Mouse (Mus musculus) liver, postnatal 0 days (tissue): ENCODE measurements around the gene Aqp9.

Source experiments
- CTCF ChIP-seq: sonication (generic); IDR thresholded peaks from 2 replicates; pipeline ENCODE4 v1.5.1; 2016; ENCODE audit warnings: antibody characterized with exemption, low read depth
- EP300 ChIP-seq: IDR thresholded peaks from 2 replicates; pipeline ENCODE4 v1.6.1; 2016; ENCODE audit warnings: antibody characterized with exemption, low read depth, mild to moderate bottlenecking

DNA sequence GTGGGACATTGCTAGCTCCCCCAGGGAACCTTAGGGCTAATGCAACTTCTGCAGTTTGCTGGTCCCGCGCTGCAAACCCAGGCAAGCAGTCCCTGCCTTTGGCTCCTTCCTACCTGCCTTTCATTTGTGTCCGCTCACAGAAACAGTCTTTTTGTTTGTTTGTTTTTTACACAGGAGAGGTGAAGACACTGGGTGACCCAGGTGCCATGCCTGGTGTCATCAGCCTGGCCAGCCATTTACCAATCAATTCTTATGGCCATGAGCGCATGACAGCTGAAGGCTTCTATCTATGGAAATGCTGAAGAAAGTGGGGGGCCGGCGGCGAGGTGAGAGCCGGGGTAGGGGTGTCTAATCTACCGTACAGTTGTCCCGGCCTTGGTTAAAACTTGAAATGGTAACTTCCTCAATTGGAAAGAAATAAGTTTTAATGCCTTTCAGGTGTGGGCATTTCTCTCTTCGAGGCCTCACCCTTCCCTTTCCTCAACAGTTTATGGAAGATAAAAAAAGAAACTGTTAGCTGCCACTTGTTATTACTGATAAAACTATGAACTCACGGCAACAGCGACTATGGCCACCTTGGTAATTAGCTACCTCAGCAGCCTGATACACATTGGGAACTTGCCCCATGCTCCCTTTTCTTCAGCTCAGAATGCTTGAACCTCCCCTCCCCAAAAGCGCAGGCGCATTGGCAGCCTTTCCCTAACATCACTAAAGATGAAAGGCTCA is 10.4 kb downstream of the Aqp9 start:
- TF ChIP-seq EP300: peak; percentile 91
- TF ChIP-seq CTCF: no peak
